Mouse (Mus musculus): Measurements from ENCODE around the gene Wdr82. TPM values are rescaled to one million over a fixed set of nuclear protein-coding genes. Genes with fewer than 3 reads are reported as not detected.
A peak's percentile ranks its signal among the peaks of the same experiment; 100 is the strongest.

Gene Wdr82
- polyA plus RNA-seq, 1 experiment = 95.4 TPM

- no peak for TF ChIP-seq POLR2A (IDR thresholded peaks at IDR 0.05; ENCODE audit: extremely low read depth, insufficient read depth, low read length)
- no peak for TF ChIP-seq CTCF (IDR thresholded peaks at IDR 0.05; ENCODE audit: extremely low read depth, insufficient read depth, low read length)
- H3K27ac ChIP-seq (ENCODE audit: insufficient read depth, low read length) = no peak overlapping the region
- H3K4me1 ChIP-seq (ENCODE audit: control insufficient read depth, insufficient read depth, low read length) = 0 out of 2 replicates have a peak, but pooled peaks cover 3% of the 10 kb centered on the region
These were observed 57.2 kb downstream of the Wdr82 start for GRCm38 (mm10) chr9:106227790-106228429.

GRCm38 (mm10) chr9:106230051-106230733 is 59.5 kb downstream of the Wdr82 start:
- no peak overlapping the region for H3K27ac ChIP-seq (ENCODE audit: insufficient read depth, low read length)
- peaks cover 3% of the 10 kb centered on the region; the same call in 1 of the 2 replicates for H3K4me1 ChIP-seq (ENCODE audit: control insufficient read depth, insufficient read depth, low read length)
- TF ChIP-seq CTCF (IDR thresholded peaks at IDR 0.05; ENCODE audit: extremely low read depth, insufficient read depth, low read length) = no peak
- TF ChIP-seq POLR2A (IDR thresholded peaks at IDR 0.05; ENCODE audit: extremely low read depth, insufficient read depth, low read length) = no peak
- H3K4me3 ChIP-seq (ENCODE audit: insufficient read depth, low read length) = no peak overlapping the region

More at GRCm38 (mm10) chr9:106227790-106228429, 57.2 kb downstream of the Wdr82 start:
- no peak overlapping the region for H3K4me3 ChIP-seq (ENCODE audit: insufficient read depth, low read length)

GRCm38 (mm10) chr9:106230734-106231106 is 60.0 kb downstream of the Wdr82 start:
- H3K4me3 ChIP-seq (ENCODE audit: insufficient read depth, low read length) = no peak overlapping the region
- TF ChIP-seq CTCF (IDR thresholded peaks at IDR 0.05; ENCODE audit: extremely low read depth, insufficient read depth, low read length) (peak; percentile 25; the same call in 1 of the 2 replicates), POLR2A (IDR thresholded peaks at IDR 0.05; ENCODE audit: extremely low read depth, insufficient read depth, low read length) (no peak)
- peaks cover 3% of the 10 kb centered on the region; the same call in 1 of the 2 replicates for H3K4me1 ChIP-seq (ENCODE audit: control insufficient read depth, insufficient read depth, low read length)
- no peak overlapping the region; the same call in 1 of the 2 replicates for H3K27ac ChIP-seq (ENCODE audit: insufficient read depth, low read length)

GRCm38 (mm10) chr9:106231220-106231619 is 60.5 kb downstream of the Wdr82 start:
- Histone ChIP-seq H3K4me1 (ENCODE audit: control insufficient read depth, insufficient read depth, low read length) (peaks cover 1% of the 10 kb centered on the region; the same call in 1 of the 2 replicates), H3K4me3 (ENCODE audit: insufficient read depth, low read length) (no peak overlapping the region), H3K27ac (ENCODE audit: insufficient read depth, low read length) (peak overlapping the region; percentile 13; the same call in 1 of the 2 replicates)
- no peak for TF ChIP-seq POLR2A (IDR thresholded peaks at IDR 0.05; ENCODE audit: extremely low read depth, insufficient read depth, low read length)
- TF ChIP-seq CTCF (IDR thresholded peaks at IDR 0.05; ENCODE audit: extremely low read depth, insufficient read depth, low read length) = no peak

DNA sequence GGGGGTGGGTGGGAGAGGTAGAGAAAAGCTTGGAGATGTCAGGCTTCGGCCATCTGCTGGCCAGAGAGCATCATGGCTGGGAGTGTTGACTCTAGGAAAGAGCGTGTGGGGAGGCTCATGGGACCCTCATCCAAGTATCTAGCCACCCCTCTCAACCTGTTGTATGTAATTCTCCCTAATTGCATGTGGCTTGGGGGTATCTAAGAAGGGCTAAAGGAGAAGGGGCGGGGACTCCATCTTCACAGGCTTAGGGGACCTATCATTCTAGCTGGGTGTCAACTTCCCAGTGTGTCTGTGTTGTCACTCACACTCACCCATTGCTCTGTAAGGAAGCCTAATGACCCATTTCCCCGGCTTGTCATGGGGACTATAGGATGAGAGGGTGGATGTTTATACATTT is 61.1 kb downstream of the Wdr82 start:
- H3K4me3 ChIP-seq (ENCODE audit: insufficient read depth, low read length) = no peak overlapping the region
- H3K4me1 ChIP-seq (ENCODE audit: control insufficient read depth, insufficient read depth, low read length) = peaks cover 1% of the 10 kb centered on the region; the same call in 1 of the 2 replicates
- H3K27ac ChIP-seq (ENCODE audit: insufficient read depth, low read length) = no peak overlapping the region
- no peak for TF ChIP-seq POLR2A (IDR thresholded peaks at IDR 0.05; ENCODE audit: extremely low read depth, insufficient read depth, low read length)
- TF ChIP-seq CTCF (IDR thresholded peaks at IDR 0.05; ENCODE audit: extremely low read depth, insufficient read depth, low read length) = 0 out of 2 replicates have a peak, but pooled peaks have one; percentile 9

GRCm38 (mm10) chr9:106232956-106233355 is 62.2 kb downstream of the Wdr82 start:
- H3K4me3 ChIP-seq (ENCODE audit: insufficient read depth, low read length) = no peak overlapping the region
- no peak for TF ChIP-seq POLR2A (IDR thresholded peaks at IDR 0.05; ENCODE audit: extremely low read depth, insufficient read depth, low read length)
- TF ChIP-seq CTCF (IDR thresholded peaks at IDR 0.05; ENCODE audit: extremely low read depth, insufficient read depth, low read length) = no peak
- no peak overlapping the region for H3K27ac ChIP-seq (ENCODE audit: insufficient read depth, low read length)
- H3K4me1 ChIP-seq (ENCODE audit: control insufficient read depth, insufficient read depth, low read length) = peaks cover 1% of the 10 kb centered on the region; the same call in 1 of the 2 replicates

DNA sequence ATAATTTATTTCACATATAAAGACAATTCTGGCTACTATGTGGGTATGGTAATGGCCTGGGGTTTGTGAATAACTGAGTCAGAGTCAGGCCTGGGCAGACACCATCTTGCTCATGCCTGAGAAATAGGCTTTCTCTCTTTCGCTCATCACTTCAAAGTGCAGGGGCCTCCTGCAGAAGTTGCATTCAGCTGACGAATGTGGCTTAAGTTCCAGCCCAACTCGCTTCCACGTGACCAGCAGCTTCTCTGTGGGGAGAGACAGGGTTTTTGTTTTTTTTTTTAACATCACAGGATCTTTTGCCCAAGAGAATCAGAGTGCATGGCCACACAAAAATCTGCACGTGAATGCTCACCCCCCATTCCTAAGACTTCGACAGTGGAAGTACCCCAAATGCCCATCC is 63.2 kb downstream of the Wdr82 start:
- TF ChIP-seq POLR2A (IDR thresholded peaks at IDR 0.05; ENCODE audit: extremely low read depth, insufficient read depth, low read length) (no peak), CTCF (IDR thresholded peaks at IDR 0.05; ENCODE audit: extremely low read depth, insufficient read depth, low read length) (no peak)
- H3K4me3 ChIP-seq (ENCODE audit: insufficient read depth, low read length) = no peak overlapping the region
- H3K27ac ChIP-seq (ENCODE audit: insufficient read depth, low read length) = no peak overlapping the region
- peaks cover 1% of the 10 kb centered on the region; the same call in 1 of the 2 replicates for H3K4me1 ChIP-seq (ENCODE audit: control insufficient read depth, insufficient read depth, low read length)

DNA sequence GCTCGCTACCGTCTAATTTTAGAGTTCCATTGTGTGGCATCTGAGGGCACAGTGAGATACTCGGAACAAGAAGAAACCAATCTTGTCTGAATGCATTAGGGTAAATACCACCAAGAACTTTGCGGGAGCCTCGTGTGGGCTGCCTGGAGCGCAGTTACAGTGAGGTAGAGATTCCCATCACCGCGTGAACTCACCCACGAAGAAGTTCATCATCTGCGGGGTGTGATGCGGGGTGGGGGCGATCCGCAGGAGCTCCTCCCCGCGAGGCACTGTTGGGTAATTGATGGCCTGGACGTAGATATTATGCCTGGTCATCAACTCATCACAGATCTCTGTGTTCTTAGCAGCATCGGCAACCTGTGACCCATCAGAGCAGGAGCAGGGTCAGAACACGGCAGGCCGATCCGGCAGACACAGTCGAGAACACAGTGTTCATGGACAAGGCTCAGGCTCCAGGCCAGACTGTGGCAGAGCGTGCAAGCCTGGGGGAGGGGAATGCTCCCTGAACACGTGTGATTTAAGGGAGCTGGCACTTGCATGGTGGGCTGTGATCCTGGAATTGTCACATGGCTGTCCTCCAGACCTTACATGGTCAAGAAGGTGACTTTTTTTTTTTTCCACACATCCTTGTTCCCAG is 64.6 kb downstream of the Wdr82 start:
- H3K4me1 ChIP-seq (ENCODE audit: control insufficient read depth, insufficient read depth, low read length) = peaks cover 1% of the 10 kb centered on the region; the same call in 1 of the 2 replicates
- H3K4me3 ChIP-seq (ENCODE audit: insufficient read depth, low read length) = no peak overlapping the region
- no peak for TF ChIP-seq CTCF (IDR thresholded peaks at IDR 0.05; ENCODE audit: extremely low read depth, insufficient read depth, low read length)
- TF ChIP-seq POLR2A (IDR thresholded peaks at IDR 0.05; ENCODE audit: extremely low read depth, insufficient read depth, low read length) = no peak
- H3K27ac ChIP-seq (ENCODE audit: insufficient read depth, low read length) = no peak overlapping the region

DNA sequence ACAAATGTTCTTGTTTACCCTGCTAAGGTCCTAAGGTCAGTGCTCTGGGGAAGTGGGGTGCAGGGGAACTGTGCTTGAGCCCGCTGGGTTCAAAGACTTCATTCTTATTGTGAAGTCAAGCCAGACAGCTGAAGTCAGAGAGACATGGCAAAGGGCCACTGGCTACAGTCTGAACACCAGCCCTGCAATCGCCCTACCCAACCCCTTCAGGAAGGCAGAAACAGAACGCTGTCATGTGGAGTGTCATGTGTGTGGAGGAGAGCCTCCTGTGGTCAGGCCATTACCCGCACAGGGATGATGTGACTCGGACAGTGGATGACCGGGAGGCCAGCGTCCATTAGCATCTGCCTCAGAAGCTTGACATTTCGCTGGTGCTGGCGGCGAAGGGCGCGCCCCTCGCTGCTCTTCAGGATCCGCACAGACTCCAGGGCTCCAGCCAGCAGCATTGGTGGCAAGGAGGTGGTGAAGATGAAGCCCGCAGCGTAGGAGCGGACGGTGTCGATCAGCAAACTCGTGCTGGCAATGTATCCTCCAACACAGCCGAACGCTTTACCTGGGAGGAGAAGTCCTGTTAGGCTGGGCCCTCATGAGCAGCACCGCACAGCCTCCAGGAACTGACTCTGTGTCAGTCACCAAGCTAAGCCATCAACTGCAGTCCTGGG is 65.6 kb downstream of the Wdr82 start:
- TF ChIP-seq POLR2A (IDR thresholded peaks at IDR 0.05; ENCODE audit: extremely low read depth, insufficient read depth, low read length) (no peak), CTCF (IDR thresholded peaks at IDR 0.05; ENCODE audit: extremely low read depth, insufficient read depth, low read length) (no peak)
- H3K27ac ChIP-seq (ENCODE audit: insufficient read depth, low read length) = peak overlapping the region; percentile 82
- no peaks in the 10 kb centered on the region; the same call in 1 of the 2 replicates for H3K4me1 ChIP-seq (ENCODE audit: control insufficient read depth, insufficient read depth, low read length)
- H3K4me3 ChIP-seq (ENCODE audit: insufficient read depth, low read length) = no peak overlapping the region
